Mouse (Mus musculus) layer of hippocampus, postnatal 25 days (tissue): ENCODE measurements around the gene Pde3a. TPM values are rescaled to one million over a fixed set of nuclear protein-coding genes. Genes with fewer than 3 reads are reported as not detected.

Source experiments
- DNase-seq, 2 experiments: peaks; one replicate each; pipeline ENCODE4 v3.0.0; 2022; ENCODE audit warnings: mixed read lengths in 2 of 2, low spot score in 1 of 2; ENCODE audit errors: extremely low spot score in 1 of 2
- total RNA-seq, 2 experiments: library from RNA; stranded (reverse); gene quantifications; 2 replicates each; pipeline ENCODE4 v1.2.3; 2021

Pde3a gene
- total RNA-seq, 2 experiments from 2014 or later, result 2.2 to 3.0 TPM

- no peak for DNase-seq
These were observed 132.4 kb downstream of the Pde3a start for GRCm38 (mm10) chr6:141381473-141381872.

GRCm38 (mm10) chr6:141381881-141382370 is 132.9 kb downstream of the Pde3a start:
- no peak for DNase-seq

- no peak for DNase-seq
These were observed 139.0 kb downstream of the Pde3a start for GRCm38 (mm10) chr6:141388104-141388503.

- DNase-seq, result no peak
These were observed 146.9 kb downstream of the Pde3a start for GRCm38 (mm10) chr6:141395926-141396325.

GRCm38 (mm10) chr6:141399411-141399810 is 150.3 kb downstream of the Pde3a start:
- no peak for DNase-seq

GRCm38 (mm10) chr6:141403943-141404342 is 154.9 kb downstream of the Pde3a start:
- DNase-seq, result no peak

- DNase-seq, result no peak
These were observed 155.6 kb downstream of the Pde3a start for GRCm38 (mm10) chr6:141404649-141405048.

GRCm38 (mm10) chr6:141405496-141405895 is 156.4 kb downstream of the Pde3a start:
- DNase-seq, result no peak

- no peak for DNase-seq
These were observed 159.7 kb downstream of the Pde3a start for GRCm38 (mm10) chr6:141408758-141409157.

GRCm38 (mm10) chr6:141410836-141411235 is 161.8 kb downstream of the Pde3a start:
- DNase-seq, result no peak

GRCm38 (mm10) chr6:141425114-141425513 is 176.0 kb downstream of the Pde3a start:
- no peak for DNase-seq

GRCm38 (mm10) chr6:141428587-141428986 is 179.5 kb downstream of the Pde3a start:
- no peak for DNase-seq

GRCm38 (mm10) chr6:141430134-141430533 is 181.1 kb downstream of the Pde3a start:
- DNase-seq, result no peak

GRCm38 (mm10) chr6:141432271-141432974 is 183.4 kb downstream of the Pde3a start:
- no peak for DNase-seq

- DNase-seq, result peak in 1 of 2 experiments; percentile 36
These were observed 185.1 kb downstream of the Pde3a start for GRCm38 (mm10) chr6:141433917-141434756.

GRCm38 (mm10) chr6:141435160-141435559 is 186.1 kb downstream of the Pde3a start:
- no peak for DNase-seq

GRCm38 (mm10) chr6:141439965-141440364 is 190.9 kb downstream of the Pde3a start:
- DNase-seq, result no peak

- peak; percentile 27 to 76 for DNase-seq
These were observed 198.5 kb downstream of the Pde3a start for GRCm38 (mm10) chr6:141447547-141447946.

GRCm38 (mm10) chr6:141448886-141449285 is 199.8 kb downstream of the Pde3a start:
- DNase-seq, result no peak

GRCm38 (mm10) chr6:141455335-141455734 is 206.3 kb downstream of the Pde3a start:
- DNase-seq, result no peak

- DNase-seq, result no peak
These were observed 207.5 kb downstream of the Pde3a start for GRCm38 (mm10) chr6:141456591-141456990.
